Mouse (Mus musculus) neural tube, embryonic 13.5 days (tissue): ENCODE results near the gene Pitpnm2. TPM values are rescaled to one million over a fixed set of nuclear protein-coding genes. Genes with fewer than 3 reads are reported as not detected.

Source experiments
- ATAC-seq: fragments of 200-750 bp; cut with Nextera tagmentation; 2 replicates; pipeline ENCODE4 v1.8.0; 2017; ENCODE audit warnings: low read depth, mild to moderate bottlenecking, moderate TSS enrichment, moderate library complexity
- H3K27ac ChIP-seq: fragments of 300-500 bp; sonication (generic); replicated peaks from 2 replicates; pipeline ENCODE4 v1.5.1; 2015; ENCODE audit warnings: moderate library complexity, mild to moderate bottlenecking, inconsistent platforms
- H3K27me3 ChIP-seq: fragments of 300-500 bp; sonication (generic); 2 replicates; pipeline ENCODE4 v1.6.1; 2015; ENCODE audit warnings: mild to moderate bottlenecking, inconsistent platforms
- H3K36me3 ChIP-seq: fragments of 300-500 bp; sonication (generic); 2 replicates; pipeline ENCODE4 v1.6.1; 2015; ENCODE audit warnings: mild to moderate bottlenecking, inconsistent platforms
- H3K4me1 ChIP-seq: fragments of 300-500 bp; sonication (generic); replicated peaks from 2 replicates; pipeline ENCODE4 v1.6.1; 2015; ENCODE audit warnings: inconsistent platforms
- H3K4me2 ChIP-seq: fragments of 300-500 bp; sonication (generic); 2 replicates; pipeline ENCODE4 v1.6.1; 2015; ENCODE audit warnings: inconsistent platforms, mild to moderate bottlenecking, moderate library complexity
- H3K4me3 ChIP-seq: fragments of 300-500 bp; sonication (generic); 2 replicates; pipeline ENCODE4 v1.5.1; 2015; ENCODE audit warnings: mild to moderate bottlenecking, inconsistent platforms
- H3K9ac ChIP-seq: fragments of 300-500 bp; sonication (generic); 2 replicates; pipeline ENCODE4 v1.6.1; 2015; ENCODE audit warnings: moderate library complexity, mild to moderate bottlenecking, inconsistent platforms
- H3K9me3 ChIP-seq: fragments of 300-500 bp; sonication (generic); 2 replicates; pipeline ENCODE4 v1.6.1; 2016; ENCODE audit warnings: inconsistent platforms
- WGBS: fragments of 180-500 bp; shearing (Covaris S2); methylation state at CpG from one replicate; pipeline ENCODE4 v1.1.7; 2015; 5-methylcytosine and 5-hydroxymethylcytosine counted together
- polyA plus RNA-seq: library from polyadenylated mRNA; unstranded; fragments of >200 nt; fragmentation: Nextera tagmentation; extraction: Ambion mirVana; gene quantifications from 2 replicates; pipeline ENCODE4 v1.2.1, GENCODE M21; 2015

Gene Pitpnm2
- polyA plus RNA-seq, 1 experiment from 2014 or later: 7.9 TPM

DNA sequence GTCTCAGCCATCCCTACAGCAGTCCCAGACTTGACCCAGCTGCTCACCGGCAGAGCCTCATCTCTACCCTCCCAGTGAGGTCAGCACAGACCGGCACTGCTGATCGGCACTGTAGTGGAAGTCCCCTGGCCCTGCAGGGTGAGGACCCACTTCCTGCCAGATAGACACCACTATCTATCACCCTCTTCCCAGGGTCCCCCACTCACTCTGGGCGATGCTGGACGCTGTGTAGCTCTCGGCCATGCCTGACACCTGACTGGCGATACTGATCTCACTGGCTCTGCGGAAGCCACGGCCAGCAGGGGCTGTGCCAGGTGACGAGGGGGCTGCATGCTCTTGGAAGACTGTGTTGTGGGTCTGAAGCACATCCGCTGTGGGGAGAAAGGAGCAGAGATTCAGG, 124.5 kb downstream of the Pitpnm2 start:
- peaks cover 85% of the 10 kb centered on the region for H3K36me3 ChIP-seq
- no peak overlapping the region for H3K4me2 ChIP-seq
- H3K9me3 ChIP-seq: no peaks in the 10 kb centered on the region
- no peak for ATAC-seq
- H3K9ac ChIP-seq: no peak overlapping the region
- no peak overlapping the region for H3K4me3 ChIP-seq
- no peak overlapping the region for H3K27ac ChIP-seq
- H3K4me1 ChIP-seq: no peaks in the 10 kb centered on the region
- no peaks in the 10 kb centered on the region for H3K27me3 ChIP-seq
- 88% methylated on average over 11 of the region's 11 CpGs for WGBS

- Histone ChIP-seq H3K4me3 (no peak overlapping the region), H3K27me3 (no peaks in the 10 kb centered on the region), H3K4me2 (no peak overlapping the region), H3K27ac (no peak overlapping the region), H3K9ac (no peak overlapping the region), H3K4me1 (peaks cover 19% of the 10 kb centered on the region), H3K36me3 (peaks cover 85% of the 10 kb centered on the region), H3K9me3 (no peaks in the 10 kb centered on the region)
- ATAC-seq: no peak
- 92% methylated on average over 18 of the region's 18 CpGs for WGBS
Measured at GRCm38 (mm10) chr5:124122357-124122756, 127.2 kb downstream of the Pitpnm2 start.

DNA sequence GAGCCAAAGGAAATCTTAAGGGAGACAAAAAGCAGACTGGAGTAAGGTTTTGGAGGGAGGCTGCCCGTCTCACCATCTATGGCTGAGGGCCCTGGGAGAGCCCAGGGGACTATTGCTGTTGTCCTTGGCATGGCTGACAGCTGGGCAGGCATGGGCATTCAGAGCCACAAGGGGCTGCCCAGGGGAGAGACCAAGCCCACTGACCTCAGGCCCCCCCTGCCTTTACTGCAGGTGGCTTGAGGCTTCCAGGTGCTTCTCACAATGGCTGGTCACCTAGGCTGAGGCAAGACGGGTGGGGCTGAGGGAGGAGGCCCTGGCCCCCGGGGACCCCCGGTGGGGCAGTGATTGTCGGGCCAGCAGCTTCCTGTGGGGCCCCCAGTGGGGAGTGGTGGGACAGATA, 130.4 kb downstream of the Pitpnm2 start:
- Histone ChIP-seq H3K4me1 (peaks cover 39% of the 10 kb centered on the region), H3K9me3 (no peaks in the 10 kb centered on the region), H3K4me2 (no peak overlapping the region), H3K9ac (0 out of 2 replicates have a peak overlapping the region, but pooled peaks have one; percentile 12), H3K4me3 (no peak overlapping the region), H3K27ac (no peak overlapping the region), H3K27me3 (no peaks in the 10 kb centered on the region), H3K36me3 (peaks cover 74% of the 10 kb centered on the region)
- 87% methylated on average over 5 of the region's 5 CpGs for WGBS
- no peak for ATAC-seq

- peaks cover 59% of the 10 kb centered on the region for H3K4me1 ChIP-seq
Measured at GRCm38 (mm10) chr5:124115990-124116845, 133.3 kb downstream of the Pitpnm2 start, which contains the start of gene Arl6ip4. Gene Arl6ip4 (plus strand): TSS chr5:124116089.

DNA sequence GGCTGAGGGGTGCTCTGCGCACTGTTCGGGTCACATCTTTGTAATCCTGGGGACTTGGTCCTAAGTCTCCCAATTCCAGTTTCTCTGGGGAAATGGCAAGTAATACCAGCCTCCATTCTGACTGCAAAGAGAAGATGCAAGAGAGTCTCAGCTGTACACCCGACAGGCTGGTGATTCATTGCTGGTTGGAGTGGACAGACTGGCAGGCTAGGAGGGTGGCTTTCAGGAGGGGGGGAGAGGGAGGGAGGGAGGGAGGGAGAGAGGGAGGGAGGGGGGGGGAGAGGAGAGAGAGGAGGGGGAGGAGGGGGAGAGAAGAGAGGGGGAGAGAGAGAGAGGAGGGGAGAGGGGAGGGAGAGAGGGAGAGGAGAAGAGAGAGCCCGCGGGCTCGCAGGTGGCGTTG, 134.0 kb downstream of the Pitpnm2 start:
- Histone ChIP-seq H3K9ac (peak overlapping the region; percentile 88), H3K36me3 (peaks cover 39% of the 10 kb centered on the region), H3K27me3 (no peaks in the 10 kb centered on the region), H3K4me3 (peak overlapping the region; percentile 69), H3K4me2 (peak overlapping the region; percentile 96), H3K9me3 (no peaks in the 10 kb centered on the region), H3K27ac (peak overlapping the region; percentile 86), H3K4me1 (peaks cover 64% of the 10 kb centered on the region)
- 21% methylated on average over 7 of the region's 7 CpGs for WGBS
- ATAC-seq: no peak

More at GRCm38 (mm10) chr5:124115990-124116845, 133.3 kb downstream of the Pitpnm2 start, which contains the start of gene Arl6ip4:
- Histone ChIP-seq H3K9me3 (no peaks in the 10 kb centered on the region), H3K27me3 (no peaks in the 10 kb centered on the region), H3K36me3 (peaks cover 46% of the 10 kb centered on the region), H3K9ac (peak within 1 kb of the TSS; percentile 88), H3K27ac (peak within 1 kb of the TSS; percentile 86), H3K4me3 (peak within 1 kb of the TSS; percentile 69), H3K4me2 (peak within 1 kb of the TSS; percentile 96)
- peak; percentile 2; the same call in 1 of the 2 replicates for ATAC-seq
- 2% methylated on average over 64 of the region's 64 CpGs for WGBS

- no peak for ATAC-seq
- H3K36me3 ChIP-seq: peaks cover 28% of the 10 kb centered on the region
- H3K4me3 ChIP-seq: no peak overlapping the region
- H3K9ac ChIP-seq: no peak overlapping the region
- H3K9me3 ChIP-seq: no peaks in the 10 kb centered on the region
- H3K27me3 ChIP-seq: no peaks in the 10 kb centered on the region
- 91% methylated on average over 24 of the region's 24 CpGs for WGBS
- H3K4me2 ChIP-seq: no peak overlapping the region
- no peak overlapping the region for H3K27ac ChIP-seq
- peaks cover 64% of the 10 kb centered on the region for H3K4me1 ChIP-seq
Measured at GRCm38 (mm10) chr5:124114276-124115025, 135.1 kb downstream of the Pitpnm2 start.

- no peaks in the 10 kb centered on the region for H3K9me3 ChIP-seq
- WGBS: 16% methylated on average over 14 of the region's 14 CpGs
- H3K27ac ChIP-seq: peak overlapping the region; percentile 92; the same call in 1 of the 2 replicates
- peaks cover 52% of the 10 kb centered on the region for H3K4me1 ChIP-seq
- H3K4me3 ChIP-seq: peak overlapping the region; percentile 59
- no peaks in the 10 kb centered on the region for H3K27me3 ChIP-seq
- ATAC-seq: no peak
- peak overlapping the region; percentile 76 for H3K4me2 ChIP-seq
- peaks cover 14% of the 10 kb centered on the region for H3K36me3 ChIP-seq
- peak overlapping the region; percentile 75 for H3K9ac ChIP-seq
Measured at GRCm38 (mm10) chr5:124113030-124113429, 136.5 kb downstream of the Pitpnm2 start.

DNA sequence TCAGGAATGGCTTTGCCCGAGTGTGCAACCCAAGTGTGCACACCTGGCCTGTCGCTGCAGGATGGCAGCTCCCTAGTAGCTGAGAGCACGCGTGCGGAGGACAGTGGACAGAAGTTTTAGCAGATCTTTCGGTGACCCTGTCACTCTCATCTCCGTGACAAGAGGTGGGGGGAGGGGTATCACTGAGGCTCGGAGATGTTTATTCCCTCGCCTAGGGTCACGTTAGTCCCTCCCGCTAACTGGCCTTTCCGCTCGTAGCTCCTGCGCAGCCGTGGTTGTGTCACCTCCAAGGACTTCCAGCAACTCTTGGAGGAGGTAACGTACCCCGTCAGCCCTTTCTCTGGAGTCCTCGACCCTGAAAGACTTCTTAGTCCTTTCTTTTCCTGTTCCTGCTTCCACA, 137.0 kb downstream of the Pitpnm2 start:
- peaks cover 47% of the 10 kb centered on the region for H3K4me1 ChIP-seq
- under 1% methylated on average over 18 of the region's 18 CpGs for WGBS
- no peak for ATAC-seq

DNA sequence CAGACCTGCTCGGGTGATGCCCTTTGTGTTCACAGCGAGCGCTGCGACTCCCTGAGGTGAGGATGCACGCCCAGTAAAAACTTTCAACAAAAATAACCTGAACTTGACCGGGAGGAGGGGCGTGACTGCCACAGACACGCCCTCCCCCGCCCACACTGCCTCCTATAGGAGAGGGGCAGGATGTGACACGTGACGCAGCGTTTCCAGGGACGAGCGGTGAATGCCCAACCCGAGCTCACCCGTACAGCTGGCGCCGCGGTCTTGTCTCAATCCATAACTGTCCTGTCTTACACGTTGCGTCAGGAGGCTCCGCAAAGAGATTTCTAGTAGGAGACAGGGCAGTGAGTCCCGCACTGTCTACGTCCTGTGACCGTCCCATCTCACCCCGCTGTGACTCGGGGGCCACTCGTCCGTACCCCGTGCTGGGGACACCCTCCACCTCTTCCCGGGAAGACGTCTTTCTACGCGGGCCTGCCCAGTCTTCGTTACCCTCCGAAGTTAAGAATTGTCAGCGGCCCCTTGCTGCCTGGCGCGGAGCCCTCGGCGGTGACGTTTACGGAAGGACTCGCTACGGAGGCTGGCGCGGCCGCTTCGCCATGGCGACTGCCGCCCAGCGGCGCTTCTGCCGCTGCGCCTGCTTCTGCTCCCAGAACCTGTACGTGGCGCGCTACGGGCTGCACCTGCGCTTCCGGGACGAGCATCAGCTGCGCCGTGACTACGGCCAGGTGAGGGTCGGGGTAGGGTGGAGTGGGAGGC, 137.6 kb downstream of the Pitpnm2 start, which contains the start of gene Ogfod2:
Gene Ogfod2 (plus strand): TSS at position 556 of the 756 bp plus-strand sequence.
- peak within 1 kb of the TSS; percentile 92 for H3K27ac ChIP-seq
- H3K9ac ChIP-seq: peak within 1 kb of the TSS; percentile 75
- under 1% methylated on average over 66 of the region's 66 CpGs for WGBS
- no peaks in the 10 kb centered on the region for H3K9me3 ChIP-seq
- peaks cover 41% of the 10 kb centered on the region for H3K4me1 ChIP-seq
- ATAC-seq: peak; percentile 96
- no peaks in the 10 kb centered on the region for H3K27me3 ChIP-seq
- H3K4me2 ChIP-seq: peak within 1 kb of the TSS; percentile 76
- H3K36me3 ChIP-seq: peaks cover 8% of the 10 kb centered on the region; the same call in 1 of the 2 replicates
- peak within 1 kb of the TSS; percentile 59 for H3K4me3 ChIP-seq

More for the DNA sequence above, 137.0 kb downstream of the Pitpnm2 start:
- peak overlapping the region; percentile 75 for H3K9ac ChIP-seq
- H3K27me3 ChIP-seq: no peaks in the 10 kb centered on the region
- peak overlapping the region; percentile 59 for H3K4me3 ChIP-seq
- peak overlapping the region; percentile 92 for H3K27ac ChIP-seq
- H3K9me3 ChIP-seq: no peaks in the 10 kb centered on the region
- peaks cover 9% of the 10 kb centered on the region for H3K36me3 ChIP-seq
- H3K4me2 ChIP-seq: peak overlapping the region; percentile 76

- Histone ChIP-seq H3K4me2 (peak overlapping the region; percentile 76), H3K36me3 (peaks cover 8% of the 10 kb centered on the region; the same call in 1 of the 2 replicates), H3K4me1 (peaks cover 34% of the 10 kb centered on the region), H3K9ac (peak overlapping the region; percentile 75), H3K27ac (peak overlapping the region; percentile 92), H3K4me3 (peak overlapping the region; percentile 59), H3K27me3 (no peaks in the 10 kb centered on the region), H3K9me3 (no peaks in the 10 kb centered on the region)
- ATAC-seq: 0 out of 2 replicates have a peak, but pooled peaks have one; percentile 9
- WGBS: 23% methylated on average over 17 of the region's 17 CpGs
Measured at GRCm38 (mm10) chr5:124111077-124111741, 138.4 kb downstream of the Pitpnm2 start.

DNA sequence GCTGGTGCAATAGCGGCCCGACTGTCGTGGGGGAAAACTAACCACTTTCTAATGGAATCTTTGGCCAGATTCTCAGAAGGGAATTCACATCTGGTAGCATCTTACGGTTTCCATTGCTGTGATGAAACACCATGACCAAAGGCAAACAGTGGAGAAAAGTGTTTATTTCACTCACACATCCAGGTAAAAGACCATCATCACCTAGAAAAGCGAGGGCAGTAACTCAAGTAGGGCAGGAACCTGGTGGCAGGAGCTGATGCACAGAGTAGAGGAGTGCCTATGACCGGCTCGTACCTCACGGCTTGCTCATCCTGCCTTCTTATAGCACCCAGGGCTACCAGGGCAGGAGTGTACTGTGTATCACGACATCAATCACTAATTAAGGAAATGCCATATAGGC, 146.0 kb downstream of the Pitpnm2 start:
- Histone ChIP-seq H3K27me3 (no peaks in the 10 kb centered on the region), H3K4me2 (no peak overlapping the region), H3K4me1 (no peaks in the 10 kb centered on the region), H3K4me3 (no peak overlapping the region), H3K9ac (no peak overlapping the region), H3K27ac (no peak overlapping the region), H3K36me3 (no peaks in the 10 kb centered on the region), H3K9me3 (no peaks in the 10 kb centered on the region)
- ATAC-seq: no peak
- WGBS: 91% methylated on average over 9 of the region's 9 CpGs
